ENCODE assay signal across 21 mouse cellular contexts in genomic region chr13:113797378-113797777, GRCm38 (mm10). TPM values are rescaled to one million over a fixed set of nuclear protein-coding genes. Genes with fewer than 3 reads are reported as not detected.
DNase-seq lines count a peak whose midpoint lies in the region; ATAC-seq and TF ChIP-seq lines count a peak whose summit lies in the region.
"Had no signal": no experiment of that assay in that cellular context is flagged by ENCODE, and none has a peak within 500 bp of the region (broad histone marks: within the 10 kb centered on the region; RNA-seq: fewer than 3 reads in every experiment).

No protein-coding gene starts in this region.

- DNase-seq in heart, adult 2 months: no peak
- DNase-seq in layer of hippocampus, adult 2 months (ENCODE audit: low spot score in 2 of 2): no peak
- DNase-seq in layer of hippocampus, postnatal 36 days: no peak
- DNase-seq in lung, postnatal 0 days (ENCODE audit: low spot score): no peak
- DNase-seq in lung, postnatal 10 days: no peak
- DNase-seq: adrenal gland, adult 2 months; adrenal gland, postnatal 25 days; cerebellum, adult 18-20 months; cerebellum, adult 9-11 months; cerebellum, postnatal 36 days; gastrocnemius, adult 2 months; gastrocnemius, postnatal 25 days had no signal

- peak overlapping the region; percentile 83; the same call in 1 of the 2 replicates for H3K4me2 ChIP-seq in heart, embryonic 13.5 days
- H3K4me2 ChIP-seq in lung, postnatal 0 days (replicated peaks; ENCODE audit: low read depth, low read length): peak overlapping the region; percentile 12; the same call in 1 of the 2 replicates
- H3K4me2 ChIP-seq in neural tube, embryonic 15.5 days: peak overlapping the region; percentile 76

- no peak for TF ChIP-seq POLR2A in heart, adult 2 months (IDR thresholded peaks at IDR 0.05; ENCODE audit: insufficient read depth, low read depth, low read length)

- H3K4me1 ChIP-seq in heart, embryonic 13.5 days: peaks cover 33% of the 10 kb centered on the region
- H3K4me1 ChIP-seq in heart, adult 2 months (ENCODE audit: control insufficient read depth, insufficient read depth, low read length): peaks cover 4% of the 10 kb centered on the region
- H3K4me1 ChIP-seq in lung, postnatal 0 days (ENCODE audit: insufficient read depth, low read depth, low read length): peaks cover 8% of the 10 kb centered on the region
- H3K4me1 ChIP-seq in neural tube, embryonic 15.5 days: peaks cover 24% of the 10 kb centered on the region

- intact Hi-C loops in heart, adult 2 months (cut with DNase I): no loop called here

- 0 out of 2 replicates have a peak, but pooled peaks cover 3% of the 10 kb centered on the region for H3K36me3 ChIP-seq in heart, embryonic 13.5 days
- H3K36me3 ChIP-seq in heart, adult 2 months (ENCODE audit: control insufficient read depth, insufficient read depth, low read length): peaks cover 6% of the 10 kb centered on the region
- H3K36me3 ChIP-seq in lung, postnatal 0 days (ENCODE audit: insufficient read depth, low read length): no peaks in the 10 kb centered on the region
- H3K36me3 ChIP-seq in neural tube, embryonic 15.5 days: no peaks in the 10 kb centered on the region
- H3K36me3 ChIP-seq: embryonic facial prominence, embryonic 13.5 days; forebrain, embryonic 12.5 days; heart, embryonic 10.5 days; hindbrain, embryonic 10.5 days had no signal

- H3K4me3 ChIP-seq in heart, embryonic 13.5 days: no peak overlapping the region
- H3K4me3 ChIP-seq in heart, adult 2 months: no peak overlapping the region
- peak overlapping the region; percentile 3; the same call in 1 of the 2 replicates for H3K4me3 ChIP-seq in layer of hippocampus, adult 2 months
- H3K4me3 ChIP-seq in lung, postnatal 0 days (ENCODE audit: low read depth, low read length): no peak overlapping the region
- H3K4me3 ChIP-seq in neural tube, embryonic 15.5 days (replicated peaks): no peak overlapping the region
- H3K4me3 ChIP-seq: embryonic facial prominence, embryonic 13.5 days; forebrain, embryonic 12.5 days; gastrocnemius, adult 2 months; heart, embryonic 10.5 days; hindbrain, embryonic 10.5 days had no signal

- peaks cover 2% of the 10 kb centered on the region for H3K79me2 ChIP-seq in heart, adult 2 months (replicated peaks; ENCODE audit: control insufficient read depth, insufficient read depth, low read length)

- H3K27ac ChIP-seq in heart, embryonic 13.5 days (replicated peaks): no peak overlapping the region
- H3K27ac ChIP-seq in heart, adult 2 months: no peak overlapping the region
- H3K27ac ChIP-seq in layer of hippocampus, adult 2 months: no peak overlapping the region
- no peak overlapping the region for H3K27ac ChIP-seq in lung, postnatal 0 days (ENCODE audit: low read length)
- H3K27ac ChIP-seq in neural tube, embryonic 15.5 days (replicated peaks): no peak overlapping the region
- H3K27ac ChIP-seq: embryonic facial prominence, embryonic 13.5 days; forebrain, embryonic 12.5 days; gastrocnemius, adult 2 months; heart, embryonic 10.5 days; hindbrain, embryonic 10.5 days had no signal

- no peak for TF ChIP-seq CTCF in heart, adult 2 months (IDR thresholded peaks at IDR 0.05)
- TF ChIP-seq CTCF in layer of hippocampus, adult 2 months (conservative IDR thresholded peaks at IDR 0.05): no peak
- no peak for TF ChIP-seq CTCF in lung, postnatal 0 days (IDR thresholded peaks at IDR 0.05)

- ATAC-seq in heart, embryonic 13.5 days (ENCODE audit: extremely low read depth, insufficient number of reproducible peaks, low FRiP score, low TSS enrichment): no peak
- ATAC-seq in lung, postnatal 0 days: no peak
- ATAC-seq in neural tube, embryonic 15.5 days (ENCODE audit: low FRiP score): no peak
- ATAC-seq: hindbrain, embryonic 16.5 days; inflammation-experienced regulatory T-cells, adult 6 months had no signal

- WGBS in heart, embryonic 13.5 days: 62% methylated on average over 6 of the region's 6 CpGs
- 49% methylated on average over 6 of the region's 6 CpGs for WGBS in heart, adult 2 months
- WGBS in lung, postnatal 0 days: 56% methylated on average over 6 of the region's 6 CpGs
- 90% methylated on average over 6 of the region's 6 CpGs for WGBS in neural tube, embryonic 15.5 days

- H3K27me3 ChIP-seq in heart, embryonic 13.5 days (replicated peaks): no peaks in the 10 kb centered on the region
- no peaks in the 10 kb centered on the region for H3K27me3 ChIP-seq in heart, adult 2 months (ENCODE audit: control insufficient read depth, insufficient read depth, low read length)
- no peaks in the 10 kb centered on the region for H3K27me3 ChIP-seq in lung, postnatal 0 days (replicated peaks; ENCODE audit: insufficient read depth, low read length)
- H3K27me3 ChIP-seq in neural tube, embryonic 15.5 days (replicated peaks): no peaks in the 10 kb centered on the region
- H3K27me3 ChIP-seq: CH12.LX; embryonic facial prominence, embryonic 13.5 days; forebrain, embryonic 12.5 days had no signal

- no peak for TF ChIP-seq EP300 in heart, adult 2 months (IDR thresholded peaks at IDR 0.05; ENCODE audit: insufficient read depth, low read depth, low read length)
- TF ChIP-seq EP300 in lung, postnatal 0 days (IDR thresholded peaks at IDR 0.05): no peak

- no peak overlapping the region for H3K9ac ChIP-seq in heart, embryonic 13.5 days
- H3K9ac ChIP-seq in heart, adult 2 months (ENCODE audit: low read depth, low read length): no peak overlapping the region
- H3K9ac ChIP-seq in lung, postnatal 0 days (replicated peaks; ENCODE audit: low read depth): no peak overlapping the region
- no peak overlapping the region for H3K9ac ChIP-seq in neural tube, embryonic 15.5 days (replicated peaks)
- H3K9ac ChIP-seq: embryonic facial prominence, embryonic 13.5 days; forebrain, embryonic 12.5 days had no signal

- no peaks in the 10 kb centered on the region for H3K9me3 ChIP-seq in heart, embryonic 13.5 days
- no peaks in the 10 kb centered on the region for H3K9me3 ChIP-seq in lung, postnatal 0 days (ENCODE audit: low read length)
- H3K9me3 ChIP-seq in neural tube, embryonic 15.5 days (replicated peaks): no peaks in the 10 kb centered on the region
- H3K9me3 ChIP-seq: embryonic facial prominence, embryonic 13.5 days; forebrain, embryonic 12.5 days; heart, embryonic 10.5 days; hindbrain, embryonic 10.5 days had no signal

RNA-seq across cellular contexts. Expression of gene Arl15, which starts 3.1 kb away (rescaled TPM):
- polyA plus RNA-seq in heart, embryonic 13.5 days (2015; fragmentation: Nextera tagmentation; extraction: Ambion mirVana): 6.1 and 6.8 TPM in 2 replicates
- total RNA-seq in heart, adult 2 months (2021): 1 to 10 TPM; 9.1 to 9.6 TPM
- 3.2 and 8.1 TPM in 2 replicates for polyA plus RNA-seq in heart, adult 2 months (2012; rRNA removed)
- 10 to 100 TPM; 61.7 to 67.0 TPM for total RNA-seq in layer of hippocampus, adult 2 months (2021)
- total RNA-seq in layer of hippocampus, postnatal 36 days (2021): 10 to 100 TPM; 61.5 to 69.2 TPM
- 10.1 and 13.4 TPM in 2 replicates for polyA plus RNA-seq in lung, postnatal 0 days (2015; fragmentation: Nextera tagmentation; extraction: Ambion mirVana)
- polyA plus RNA-seq in neural tube, embryonic 15.5 days (2015; fragmentation: Nextera tagmentation; extraction: Ambion mirVana): 16.3 and 17.8 TPM in 2 replicates

Comparison
In these comparisons a context has a peak if more than half of its experiments do, and no peak if none do; other contexts are left out.
1. H3K4me2 ChIP-seq: peak in every context shown above with its lines; median percentile 83 in heart, embryonic 13.5 days; 76 in neural tube, embryonic 15.5 days; 12 in lung, postnatal 0 days.